Mouse (Mus musculus): ENCODE measurements at regions not wholly inside any gene's neighbourhood (a gene's known extent, or its start where the extent isn't known, plus 50 kb on each side); places are given as distances from the start of the nearest gene placed in this dataset.

- TF ChIP-seq CTCF (IDR thresholded peaks at IDR 0.05) (no peak), POLR2A (IDR thresholded peaks at IDR 0.05; ENCODE audit: insufficient read depth, low read depth, low read length) (no peak)
Observed at GRCm38 (mm10) chr8:30817028-30817427, 2611.5 kb upstream of the 5930422O12Rik start.
